Mouse (Mus musculus) ES-Bruce4 (cell line): ENCODE measurements around the gene Ccdc69.

Experiments used
- CTCF ChIP-seq: IDR thresholded peaks from one replicate; pipeline ENCODE4 v1.8.1; 2011; ENCODE audit warnings: low read depth, low read length
- POLR2A ChIP-seq: IDR thresholded peaks from one replicate; pipeline ENCODE4 v1.8.1; 2011; ENCODE audit warnings: low read length; ENCODE audit not compliant: insufficient read depth

GRCm38 (mm10) chr11:55071344-55071743 lies 6.6 kb downstream of the Ccdc69 start:
- no peak for TF ChIP-seq POLR2A
- no peak for TF ChIP-seq CTCF
